Mouse (Mus musculus) hindbrain, postnatal 0 days (tissue): ENCODE measurements at regions not wholly inside any gene's neighbourhood (a gene's known extent, or its start where the extent isn't known, plus 50 kb on each side); places are given as distances from the start of the nearest gene placed in this dataset.

Source experiments
- ATAC-seq: fragments of 200-750 bp; cut with Nextera tagmentation; 2 replicates; pipeline ENCODE4 v1.8.0; 2017; ENCODE audit warnings: mild to moderate bottlenecking, moderate TSS enrichment, moderate library complexity
- DNase-seq: peaks from one replicate; pipeline ENCODE4 v3.0.0-alpha.2; 2015; ENCODE audit warnings: low spot score
- H3K27ac ChIP-seq: fragments of 300-500 bp; sonication (generic); 2 replicates; pipeline ENCODE4 v1.5.1; 2014; ENCODE audit warnings: mild to moderate bottlenecking
- H3K27me3 ChIP-seq: fragments of 300-500 bp; sonication (generic); 2 replicates; pipeline ENCODE4 v1.6.1; 2014; ENCODE audit warnings: low read length, mixed read lengths; ENCODE audit not compliant: insufficient read depth
- H3K36me3 ChIP-seq: fragments of 300-500 bp; sonication (generic); 2 replicates; pipeline ENCODE4 v1.6.1; 2014; ENCODE audit warnings: low read length, mixed read lengths; ENCODE audit not compliant: insufficient read depth
- H3K4me1 ChIP-seq: fragments of 300-500 bp; sonication (generic); 2 replicates; pipeline ENCODE4 v1.6.1; 2014; ENCODE audit warnings: antibody characterized with exemption, low read length, mixed read lengths; ENCODE audit not compliant: insufficient read depth
- H3K4me2 ChIP-seq: fragments of 300-500 bp; sonication (generic); 2 replicates; pipeline ENCODE4 v1.6.1; 2014; ENCODE audit warnings: low read depth, mild to moderate bottlenecking, low read length, moderate library complexity, mixed read lengths
- H3K4me3 ChIP-seq: fragments of 300-500 bp; sonication (generic); 2 replicates; pipeline ENCODE4 v1.5.1; 2014; ENCODE audit warnings: low read length
- H3K9ac ChIP-seq: fragments of 300-500 bp; sonication (generic); replicated peaks from 2 replicates; pipeline ENCODE4 v1.6.1; 2014; ENCODE audit warnings: mild to moderate bottlenecking, low read length, moderate library complexity, mixed read lengths
- H3K9me3 ChIP-seq: fragments of 300-500 bp; sonication (generic); 2 replicates; pipeline ENCODE4 v1.6.1; 2016; ENCODE audit warnings: low read length, mixed read lengths
- CTCF ChIP-seq: IDR thresholded peaks from 2 replicates; pipeline ENCODE4 v1.5.1; 2016; ENCODE audit warnings: antibody characterized with exemption, control low read depth, low read depth
- WGBS: fragments of 180-500 bp; shearing (Covaris S2); extraction: QIAGEN DNeasy Blood & Tissue Kit; methylation state at CpG from one replicate; pipeline ENCODE4 v1.1.7; 2014; 5-methylcytosine and 5-hydroxymethylcytosine counted together

- TF ChIP-seq CTCF = no peak
- ATAC-seq (no peak), DNase-seq (no peak)
- H3K9ac ChIP-seq = no peak overlapping the region
- H3K4me2 ChIP-seq = no peak overlapping the region
- no peak overlapping the region for H3K27ac ChIP-seq
- no peaks in the 10 kb centered on the region for H3K36me3 ChIP-seq
- no peaks in the 10 kb centered on the region for H3K27me3 ChIP-seq
- H3K4me3 ChIP-seq = no peak overlapping the region
- H3K4me1 ChIP-seq = no peaks in the 10 kb centered on the region
- H3K9me3 ChIP-seq = no peaks in the 10 kb centered on the region
These were observed 409.2 kb downstream of the Nr4a2 start for GRCm38 (mm10) chr2:56714568-56714967.

DNA sequence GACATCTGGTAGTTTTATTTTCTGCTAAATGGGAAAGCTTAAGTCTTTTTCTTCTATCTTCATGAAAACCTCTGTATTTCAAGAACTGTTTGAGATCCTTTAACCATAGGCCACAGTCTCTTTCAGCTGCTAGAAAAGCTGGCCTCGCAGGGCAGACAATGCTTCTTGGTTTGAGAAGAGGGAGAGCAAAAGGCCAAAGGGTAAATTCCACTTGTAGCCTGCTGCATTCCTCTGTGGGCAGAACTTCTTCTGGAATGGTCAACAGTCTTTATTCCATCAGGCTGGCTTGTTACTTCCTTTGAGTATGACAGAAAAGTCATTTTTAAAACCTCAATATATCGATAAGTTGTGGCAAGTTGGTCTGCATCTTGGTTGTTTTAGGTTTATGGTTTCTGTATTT is 440.2 kb downstream of the Nr4a2 start:
- Histone ChIP-seq H3K4me2 (no peak overlapping the region), H3K9ac (no peak overlapping the region), H3K36me3 (no peaks in the 10 kb centered on the region), H3K27me3 (no peaks in the 10 kb centered on the region), H3K27ac (no peak overlapping the region), H3K4me3 (no peak overlapping the region), H3K9me3 (no peaks in the 10 kb centered on the region), H3K4me1 (no peaks in the 10 kb centered on the region)
- no peak for TF ChIP-seq CTCF
- 40% methylated on average over 2 of the region's 2 CpGs for WGBS
- no peak for ATAC-seq
- no peak for DNase-seq

GRCm38 (mm10) chr2:56673861-56674260 is 449.9 kb downstream of the Nr4a2 start:
- TF ChIP-seq CTCF = no peak
- Histone ChIP-seq H3K9me3 (no peaks in the 10 kb centered on the region), H3K9ac (no peak overlapping the region), H3K4me1 (no peaks in the 10 kb centered on the region), H3K4me2 (no peak overlapping the region), H3K4me3 (no peak overlapping the region), H3K36me3 (no peaks in the 10 kb centered on the region), H3K27ac (no peak overlapping the region), H3K27me3 (no peaks in the 10 kb centered on the region)
- no peak for ATAC-seq
- no peak for DNase-seq
- 78% methylated on average over 4 of the region's 4 CpGs for WGBS

- Histone ChIP-seq H3K27ac (no peak overlapping the region), H3K9me3 (no peaks in the 10 kb centered on the region), H3K36me3 (no peaks in the 10 kb centered on the region), H3K9ac (no peak overlapping the region), H3K4me3 (no peak overlapping the region), H3K4me2 (no peak overlapping the region), H3K27me3 (no peaks in the 10 kb centered on the region), H3K4me1 (no peaks in the 10 kb centered on the region)
- TF ChIP-seq CTCF = no peak
- no peak for DNase-seq
- no peak for ATAC-seq
These were observed 451.1 kb downstream of the Nr4a2 start for GRCm38 (mm10) chr2:56672711-56673110.

GRCm38 (mm10) chr2:56662306-56662956 is 461.4 kb downstream of the Nr4a2 start:
- no peaks in the 10 kb centered on the region for H3K4me1 ChIP-seq
- H3K27ac ChIP-seq = no peak overlapping the region
- H3K36me3 ChIP-seq = no peaks in the 10 kb centered on the region
- no peaks in the 10 kb centered on the region for H3K9me3 ChIP-seq
- WGBS = 43% methylated on average over 8 of the region's 8 CpGs
- TF ChIP-seq CTCF = no peak
- H3K4me2 ChIP-seq = no peak overlapping the region
- ATAC-seq (no peak), DNase-seq (peak; percentile 23)
- H3K27me3 ChIP-seq = no peaks in the 10 kb centered on the region
- no peak overlapping the region for H3K4me3 ChIP-seq
- no peak overlapping the region for H3K9ac ChIP-seq
